Mouse (Mus musculus): ENCODE results near the gene Cdk17. TPM values are rescaled to one million over a fixed set of nuclear protein-coding genes. Genes with fewer than 3 reads are reported as not detected.
A peak's percentile ranks its signal among the peaks of the same experiment; 100 is the strongest.

The Cdk17 gene
- polyA plus RNA-seq, 1 experiment from 2014 or later = 39.7 TPM

DNA sequence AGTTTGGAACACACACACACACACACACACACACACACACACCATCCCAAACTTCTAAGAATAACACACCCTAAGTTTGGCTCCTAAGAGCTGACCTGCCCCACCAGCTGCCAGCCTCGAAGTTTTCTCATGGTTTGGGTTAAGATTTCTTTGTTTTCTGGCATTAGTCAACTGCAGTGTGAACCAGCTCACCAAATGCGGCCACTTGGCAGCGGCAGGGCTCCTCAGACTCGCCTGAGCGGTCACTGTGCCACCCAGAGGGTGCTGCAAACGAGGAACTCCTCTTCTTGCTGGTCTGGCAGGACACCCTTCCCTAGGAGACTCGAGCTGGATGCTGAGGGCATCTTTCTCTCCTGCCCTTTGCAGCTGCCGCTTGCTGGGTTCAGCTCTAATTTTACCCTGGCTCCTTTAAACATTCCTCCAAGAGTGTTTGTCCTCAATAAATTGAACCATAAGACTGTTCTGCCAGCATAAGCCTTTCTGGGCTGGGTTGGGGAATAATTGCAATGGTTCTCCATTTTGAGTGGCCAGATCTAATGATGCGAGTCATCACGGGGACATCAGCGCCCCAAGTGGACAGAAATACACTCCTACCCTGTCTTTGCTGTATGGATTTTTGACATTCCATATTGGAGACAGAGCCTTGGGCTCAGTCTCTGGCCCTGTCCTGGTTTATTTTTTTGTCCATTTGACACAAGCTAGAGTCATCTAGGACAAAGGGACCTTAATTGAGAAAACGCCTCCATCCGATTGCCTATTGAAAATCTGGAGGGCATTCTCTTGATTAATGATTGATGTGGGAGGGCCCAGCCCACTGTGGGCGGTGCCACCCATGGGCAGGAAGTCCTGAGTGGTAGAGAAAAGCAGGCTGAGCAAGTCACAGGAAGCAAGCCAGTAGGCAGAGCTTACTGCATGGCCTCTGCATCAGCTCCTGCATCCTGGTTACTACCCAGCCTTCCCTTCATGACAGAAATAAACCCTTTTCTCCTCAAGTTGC, 112.6 kb downstream of the Cdk17 start:
- no peaks in the 10 kb centered on the region for H3K27me3 ChIP-seq (ENCODE audit: control insufficient read depth, insufficient read depth, low read length)
- H3K36me3 ChIP-seq (ENCODE audit: control insufficient read depth, insufficient read depth, low read length) = no peaks in the 10 kb centered on the region
- H3K27ac ChIP-seq (ENCODE audit: low read depth, low read length) = no peak overlapping the region
- no peak overlapping the region for H3K9ac ChIP-seq (ENCODE audit: low read length)
- no peaks in the 10 kb centered on the region for H3K9me3 ChIP-seq (ENCODE audit: control insufficient read depth, low read length)
- peaks cover 7% of the 10 kb centered on the region; the same call in 1 of the 2 replicates for H3K4me1 ChIP-seq (ENCODE audit: control insufficient read depth, insufficient read depth, low read length)
- H3K4me3 ChIP-seq (ENCODE audit: low read depth, low read length) = no peak overlapping the region
- H3K4me2 ChIP-seq (ENCODE audit: low read depth) = no peak overlapping the region
- WGBS = 87% methylated on average over 14 of the region's 14 CpGs
- ATAC-seq (ENCODE audit: insufficient read depth, low FRiP score, low TSS enrichment) (no peak), DNase-seq (ENCODE audit: low spot score) (no peak)

- Histone ChIP-seq H3K27me3 (ENCODE audit: control insufficient read depth, insufficient read depth, low read length) (no peaks in the 10 kb centered on the region), H3K4me3 (ENCODE audit: low read depth, low read length) (no peak overlapping the region), H3K4me1 (ENCODE audit: control insufficient read depth, insufficient read depth, low read length) (peaks cover 7% of the 10 kb centered on the region; the same call in 1 of the 2 replicates), H3K27ac (ENCODE audit: low read depth, low read length) (no peak overlapping the region), H3K9me3 (ENCODE audit: control insufficient read depth, low read length) (no peaks in the 10 kb centered on the region), H3K36me3 (ENCODE audit: control insufficient read depth, insufficient read depth, low read length) (no peaks in the 10 kb centered on the region), H3K9ac (ENCODE audit: low read length) (no peak overlapping the region), H3K4me2 (ENCODE audit: low read depth) (no peak overlapping the region)
- ATAC-seq (ENCODE audit: insufficient read depth, low FRiP score, low TSS enrichment) (no peak), DNase-seq (ENCODE audit: low spot score) (no peak)
- 64% methylated on average over 2 of the region's 2 CpGs for WGBS
Observed at GRCm38 (mm10) chr10:93274277-93274696, 113.6 kb downstream of the Cdk17 start.

DNA sequence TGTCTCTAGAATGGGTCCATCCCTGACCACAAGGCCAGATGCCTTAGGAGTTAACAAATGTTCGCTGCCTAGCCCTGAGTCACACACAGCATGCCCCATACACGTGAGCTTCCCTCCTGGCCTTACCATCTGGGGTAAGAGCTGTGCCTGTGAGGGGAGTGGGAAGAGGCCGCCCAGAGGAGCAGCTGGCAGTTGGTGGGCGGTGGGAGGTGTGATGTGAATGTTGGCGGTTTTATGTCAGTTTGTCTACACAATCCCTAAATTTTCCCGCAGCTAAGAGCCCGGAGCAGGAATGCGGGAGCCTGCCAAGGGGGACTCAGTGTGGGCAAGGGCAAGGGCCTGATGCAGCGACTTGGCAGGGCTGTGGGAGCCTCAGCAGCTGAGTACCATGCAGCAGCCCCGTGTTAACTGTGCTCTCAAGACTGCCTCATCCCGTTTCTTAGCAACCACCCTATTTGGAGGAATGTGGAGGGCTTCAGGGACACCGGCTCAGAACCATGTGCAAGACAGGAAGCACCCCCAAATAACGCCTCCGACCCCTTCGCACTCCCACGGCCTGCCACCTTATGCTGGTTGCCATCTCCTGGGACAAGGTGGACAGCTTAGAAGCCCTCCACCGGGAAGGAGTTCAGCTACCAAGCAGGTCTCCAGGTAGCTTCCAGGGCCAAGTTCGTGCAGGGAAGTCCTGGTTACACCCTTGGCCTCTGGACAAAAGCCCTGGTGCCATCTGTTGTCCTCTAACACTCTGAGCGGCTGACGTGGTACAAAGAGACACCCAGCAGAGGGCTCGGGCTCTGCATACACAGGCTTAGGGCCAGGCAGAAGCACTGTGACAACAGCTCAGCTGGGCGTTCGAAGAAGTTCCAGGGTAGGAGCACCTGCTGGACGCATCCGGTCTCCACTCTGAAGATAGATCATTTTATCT, 114.8 kb downstream of the Cdk17 start:
- Histone ChIP-seq H3K9ac (ENCODE audit: low read length) (no peak overlapping the region), H3K9me3 (ENCODE audit: control insufficient read depth, low read length) (no peaks in the 10 kb centered on the region), H3K36me3 (ENCODE audit: control insufficient read depth, insufficient read depth, low read length) (no peaks in the 10 kb centered on the region; the same call in 1 of the 2 replicates), H3K27me3 (ENCODE audit: control insufficient read depth, insufficient read depth, low read length) (no peaks in the 10 kb centered on the region), H3K4me3 (ENCODE audit: low read depth, low read length) (no peak overlapping the region; the same call in 1 of the 2 replicates), H3K27ac (ENCODE audit: low read depth, low read length) (0 out of 2 replicates have a peak overlapping the region, but pooled peaks have one; percentile 34), H3K4me2 (ENCODE audit: low read depth) (peak overlapping the region; percentile 41), H3K4me1 (ENCODE audit: control insufficient read depth, insufficient read depth, low read length) (peaks cover 7% of the 10 kb centered on the region; the same call in 1 of the 2 replicates)
- 45% methylated on average over 25 of the region's 25 CpGs for WGBS
- ATAC-seq (ENCODE audit: insufficient read depth, low FRiP score, low TSS enrichment) (peak; percentile 71), DNase-seq (ENCODE audit: low spot score) (no peak)

DNA sequence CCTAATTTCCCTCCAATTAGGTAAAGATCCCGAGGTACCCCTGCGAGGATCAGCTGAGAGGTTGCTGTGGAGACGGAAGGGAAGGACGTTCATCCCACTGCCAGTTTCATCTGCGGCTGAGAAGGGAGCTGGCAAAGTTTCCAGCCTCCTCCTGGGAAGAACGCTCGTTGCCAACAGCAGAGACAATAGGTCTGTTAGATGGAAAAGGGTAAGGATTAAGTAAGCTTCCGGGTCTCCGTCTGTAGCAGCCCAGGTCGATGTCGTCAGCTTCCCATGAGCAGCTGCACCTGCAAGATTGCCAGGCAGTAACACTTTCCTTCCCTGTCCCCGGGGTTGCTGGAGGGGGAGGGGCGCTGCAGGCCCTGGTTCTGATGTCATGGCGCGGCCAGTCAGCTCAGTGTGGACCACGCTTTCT, 115.7 kb downstream of the Cdk17 start:
- no peaks in the 10 kb centered on the region; the same call in 1 of the 2 replicates for H3K36me3 ChIP-seq (ENCODE audit: control insufficient read depth, insufficient read depth, low read length)
- H3K9me3 ChIP-seq (ENCODE audit: control insufficient read depth, low read length) = no peaks in the 10 kb centered on the region
- DNase-seq (ENCODE audit: low spot score) = peak; percentile 66
- no peaks in the 10 kb centered on the region for H3K27me3 ChIP-seq (ENCODE audit: control insufficient read depth, insufficient read depth, low read length)
- peak overlapping the region; percentile 13; the same call in 1 of the 2 replicates for H3K4me3 ChIP-seq (ENCODE audit: low read depth, low read length)
- peak overlapping the region; percentile 3; the same call in 1 of the 2 replicates for H3K9ac ChIP-seq (ENCODE audit: low read length)
- H3K4me1 ChIP-seq (ENCODE audit: control insufficient read depth, insufficient read depth, low read length) = peaks cover 7% of the 10 kb centered on the region; the same call in 1 of the 2 replicates
- peak overlapping the region; percentile 41 for H3K4me2 ChIP-seq (ENCODE audit: low read depth)
- peak; percentile 51; the same call in 1 of the 2 replicates for ATAC-seq (ENCODE audit: insufficient read depth, low FRiP score, low TSS enrichment)
- no peak overlapping the region for H3K27ac ChIP-seq (ENCODE audit: low read depth, low read length)
- WGBS = 7% methylated on average over 16 of the region's 16 CpGs

GRCm38 (mm10) chr10:93276857-93277256, 116.2 kb downstream of the Cdk17 start:
- Histone ChIP-seq H3K4me2 (ENCODE audit: low read depth) (peak overlapping the region; percentile 41), H3K9ac (ENCODE audit: low read length) (no peak overlapping the region), H3K27ac (ENCODE audit: low read depth, low read length) (no peak overlapping the region), H3K4me1 (ENCODE audit: control insufficient read depth, insufficient read depth, low read length) (peaks cover 7% of the 10 kb centered on the region; the same call in 1 of the 2 replicates), H3K27me3 (ENCODE audit: control insufficient read depth, insufficient read depth, low read length) (no peaks in the 10 kb centered on the region), H3K9me3 (ENCODE audit: control insufficient read depth, low read length) (no peaks in the 10 kb centered on the region), H3K4me3 (ENCODE audit: low read depth, low read length) (no peak overlapping the region), H3K36me3 (ENCODE audit: control insufficient read depth, insufficient read depth, low read length) (no peaks in the 10 kb centered on the region; the same call in 1 of the 2 replicates)
- DNase-seq (ENCODE audit: low spot score) = no peak
- ATAC-seq (ENCODE audit: insufficient read depth, low FRiP score, low TSS enrichment) = no peak
- 63% methylated on average over 9 of the region's 9 CpGs for WGBS

DNA sequence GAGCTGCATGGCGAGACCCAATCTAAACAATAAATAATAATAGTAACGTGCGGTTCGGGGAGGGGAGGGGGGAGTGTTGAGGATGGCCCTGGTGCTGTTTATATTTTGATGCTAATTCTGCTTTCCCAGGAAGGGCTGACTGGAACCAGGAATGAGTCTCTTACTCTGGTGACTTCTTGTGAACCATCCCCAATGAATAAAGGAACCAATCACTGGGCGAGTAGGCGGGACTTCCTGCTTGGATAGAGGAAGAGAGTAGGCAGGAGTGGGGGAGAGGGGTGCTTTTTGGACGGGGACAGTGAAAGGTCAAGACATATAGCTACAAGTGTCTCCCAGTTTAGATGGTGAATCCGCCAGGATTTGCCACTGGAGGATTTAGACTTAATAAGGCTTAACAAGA, 117.7 kb downstream of the Cdk17 start:
- 84% methylated on average over 8 of the region's 8 CpGs for WGBS
- peaks cover 7% of the 10 kb centered on the region; the same call in 1 of the 2 replicates for H3K4me1 ChIP-seq (ENCODE audit: control insufficient read depth, insufficient read depth, low read length)
- H3K9me3 ChIP-seq (ENCODE audit: control insufficient read depth, low read length) = no peaks in the 10 kb centered on the region
- DNase-seq (ENCODE audit: low spot score) (no peak), ATAC-seq (ENCODE audit: insufficient read depth, low FRiP score, low TSS enrichment) (no peak)
- H3K4me2 ChIP-seq (ENCODE audit: low read depth) = no peak overlapping the region
- no peaks in the 10 kb centered on the region for H3K27me3 ChIP-seq (ENCODE audit: control insufficient read depth, insufficient read depth, low read length)
- H3K27ac ChIP-seq (ENCODE audit: low read depth, low read length) = no peak overlapping the region
- H3K9ac ChIP-seq (ENCODE audit: low read length) = no peak overlapping the region
- H3K4me3 ChIP-seq (ENCODE audit: low read depth, low read length) = no peak overlapping the region
- no peaks in the 10 kb centered on the region; the same call in 1 of the 2 replicates for H3K36me3 ChIP-seq (ENCODE audit: control insufficient read depth, insufficient read depth, low read length)

DNA sequence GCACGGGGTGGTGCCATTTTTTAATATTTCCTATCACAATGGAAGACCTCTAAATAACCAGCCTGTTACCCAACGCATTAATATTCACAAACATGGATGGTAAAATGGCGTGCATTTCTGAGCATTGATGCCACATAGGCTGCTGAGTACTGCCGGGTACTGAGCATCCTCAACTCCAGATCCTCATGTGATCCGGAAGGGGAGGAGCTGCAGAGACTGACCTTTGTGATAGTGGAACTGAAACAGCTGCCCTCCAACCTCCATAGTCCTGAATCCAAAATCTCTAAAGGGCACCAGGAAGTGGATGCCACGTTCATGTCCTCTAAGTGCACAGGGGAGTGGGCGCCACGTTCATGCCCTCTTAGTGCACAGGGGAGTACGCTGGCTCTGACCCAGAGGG, 118.4 kb downstream of the Cdk17 start:
- Histone ChIP-seq H3K9me3 (ENCODE audit: control insufficient read depth, low read length) (no peaks in the 10 kb centered on the region), H3K4me2 (ENCODE audit: low read depth) (no peak overlapping the region)
- 91% methylated on average over 9 of the region's 9 CpGs for WGBS

DNA sequence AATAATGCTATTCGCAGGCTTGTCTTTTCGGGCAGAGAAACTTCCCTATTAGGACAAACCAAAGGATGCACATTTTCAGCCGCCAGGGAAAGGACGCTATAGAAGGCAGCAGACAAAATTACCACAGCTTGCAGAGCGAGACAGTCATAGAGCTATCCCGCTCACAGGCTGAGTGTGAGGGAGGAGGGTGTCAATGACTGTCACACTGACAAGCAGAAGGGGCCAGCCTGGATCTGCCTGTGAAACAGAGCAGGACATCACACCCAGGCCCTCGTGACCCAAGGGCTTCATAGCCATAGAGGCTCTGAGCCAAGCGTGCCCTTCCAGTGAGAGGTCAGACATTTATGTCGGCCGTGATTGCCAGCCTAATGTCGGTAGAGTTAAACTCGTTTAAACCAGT, 119.9 kb downstream of the Cdk17 start:
- Histone ChIP-seq H3K27ac (ENCODE audit: low read depth, low read length) (no peak overlapping the region), H3K4me1 (ENCODE audit: control insufficient read depth, insufficient read depth, low read length) (0 out of 2 replicates have a peak, but pooled peaks cover 3% of the 10 kb centered on the region), H3K36me3 (ENCODE audit: control insufficient read depth, insufficient read depth, low read length) (peaks cover 5% of the 10 kb centered on the region), H3K27me3 (ENCODE audit: control insufficient read depth, insufficient read depth, low read length) (no peaks in the 10 kb centered on the region), H3K4me2 (ENCODE audit: low read depth) (no peak overlapping the region), H3K9ac (ENCODE audit: low read length) (no peak overlapping the region), H3K4me3 (ENCODE audit: low read depth, low read length) (no peak overlapping the region), H3K9me3 (ENCODE audit: control insufficient read depth, low read length) (no peaks in the 10 kb centered on the region)
- WGBS = 85% methylated on average over 12 of the region's 12 CpGs
- ATAC-seq (ENCODE audit: insufficient read depth, low FRiP score, low TSS enrichment) (no peak), DNase-seq (ENCODE audit: low spot score) (no peak)

More for the DNA sequence above, 118.4 kb downstream of the Cdk17 start:
- DNase-seq (ENCODE audit: low spot score) (no peak), ATAC-seq (ENCODE audit: insufficient read depth, low FRiP score, low TSS enrichment) (no peak)
- Histone ChIP-seq H3K36me3 (ENCODE audit: control insufficient read depth, insufficient read depth, low read length) (peaks cover 1% of the 10 kb centered on the region), H3K27me3 (ENCODE audit: control insufficient read depth, insufficient read depth, low read length) (no peaks in the 10 kb centered on the region), H3K4me1 (ENCODE audit: control insufficient read depth, insufficient read depth, low read length) (peaks cover 7% of the 10 kb centered on the region; the same call in 1 of the 2 replicates), H3K9ac (ENCODE audit: low read length) (no peak overlapping the region), H3K27ac (ENCODE audit: low read depth, low read length) (no peak overlapping the region), H3K4me3 (ENCODE audit: low read depth, low read length) (no peak overlapping the region)
